Mouse (Mus musculus): Measurements from ENCODE around the gene Chtop.

- TF ChIP-seq EP300 (optimal IDR thresholded peaks at IDR 0.05) (no peak), CTCF (IDR thresholded peaks at IDR 0.05; ENCODE audit: low read depth) (no peak)
Observed at GRCm38 (mm10) chr3:90505216-90505615, 4.1 kb downstream of the Chtop start.

Data from stomach, postnatal 0 days (tissue).